Mouse (Mus musculus): ENCODE data around the gene Cnih3.

The Cnih3 gene

DNA sequence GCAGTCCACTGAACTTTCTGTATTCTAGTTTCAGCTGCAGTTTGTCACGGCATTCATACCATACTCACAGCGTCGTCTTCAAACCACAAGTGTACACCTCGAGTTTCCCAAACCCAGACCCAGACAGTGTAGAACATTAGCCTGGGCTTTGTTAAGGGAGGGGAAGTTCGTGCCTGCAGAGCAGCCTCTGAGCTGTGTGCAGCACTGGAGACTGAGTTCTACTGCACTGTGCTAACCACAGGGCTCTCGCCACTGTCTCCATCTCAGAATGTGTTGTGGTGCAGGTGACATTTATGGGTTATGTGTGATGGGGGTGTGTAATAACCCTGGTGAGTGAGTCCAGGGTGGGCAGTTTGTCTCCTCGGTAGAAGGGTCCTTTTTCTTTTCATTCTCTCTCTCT, 104.5 kb downstream of the Cnih3 start:
- no peak for DNase-seq (ENCODE audit: low spot score)

DNA sequence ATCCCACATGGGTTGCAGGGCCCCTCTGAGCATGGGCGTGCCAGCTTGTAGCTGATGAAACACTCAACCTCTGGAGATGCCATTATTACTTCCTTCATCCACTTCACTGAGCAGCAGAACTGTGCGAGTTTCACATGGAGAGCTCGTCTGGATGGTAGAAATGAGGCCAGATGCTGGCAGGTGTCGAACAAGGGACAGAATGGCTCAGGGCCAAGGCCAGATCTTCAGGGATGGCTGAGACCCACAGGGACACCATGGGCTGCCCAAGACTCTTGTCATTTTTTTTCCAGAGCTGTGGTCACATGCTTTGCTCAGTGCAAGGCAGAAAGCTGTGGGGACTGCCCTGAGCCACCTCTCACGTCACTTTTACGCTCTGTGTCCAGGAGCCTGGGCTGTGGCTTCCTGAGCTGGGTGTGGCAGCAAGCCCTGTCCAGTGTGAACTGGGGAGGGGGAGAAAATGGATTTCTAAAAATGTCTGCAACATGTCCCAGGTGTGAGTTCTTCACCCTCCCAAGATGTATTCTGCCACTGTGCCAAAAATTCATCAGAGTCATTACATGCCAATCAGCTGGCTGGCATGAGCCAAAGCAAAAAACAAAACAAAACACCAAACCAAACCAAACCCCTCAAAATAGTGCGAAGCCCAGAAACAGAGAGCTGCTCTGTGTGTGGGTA, 107.1 kb downstream of the Cnih3 start:
- DNase-seq (ENCODE audit: low spot score): no peak

GRCm38 (mm10) chr1:181460283-181460682, 107.9 kb downstream of the Cnih3 start:
- DNase-seq (ENCODE audit: low spot score): no peak

GRCm38 (mm10) chr1:181461484-181461883, 109.1 kb downstream of the Cnih3 start:
- DNase-seq (ENCODE audit: low spot score): no peak

- DNase-seq (ENCODE audit: low spot score): no peak
These were observed 109.8 kb downstream of the Cnih3 start for GRCm38 (mm10) chr1:181462051-181462905.

- no peak for DNase-seq (ENCODE audit: low spot score)
These were observed 110.4 kb downstream of the Cnih3 start for GRCm38 (mm10) chr1:181462906-181463179.

GRCm38 (mm10) chr1:181465027-181465426, 112.6 kb downstream of the Cnih3 start:
- no peak for DNase-seq (ENCODE audit: low spot score)

DNA sequence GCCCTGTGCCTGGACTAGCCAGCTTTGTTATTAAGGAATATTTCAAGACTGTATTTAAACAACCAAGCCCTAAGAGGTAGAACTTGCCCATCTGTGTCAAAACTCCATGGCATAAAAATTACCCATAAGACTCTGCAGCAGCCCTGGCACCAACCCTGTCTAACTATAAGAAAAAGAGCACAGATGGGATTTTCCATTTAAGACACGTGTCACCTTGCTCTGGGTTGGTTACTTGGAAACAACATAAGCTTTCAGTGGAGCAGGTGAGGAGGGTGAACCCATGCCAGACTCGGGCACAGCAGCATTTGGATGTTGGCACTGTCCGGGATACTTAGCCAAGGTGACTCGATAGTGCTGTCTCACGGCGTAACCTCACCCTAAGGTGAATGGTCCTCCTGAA, 113.6 kb downstream of the Cnih3 start:
- no peak for DNase-seq (ENCODE audit: low spot score)

DNA sequence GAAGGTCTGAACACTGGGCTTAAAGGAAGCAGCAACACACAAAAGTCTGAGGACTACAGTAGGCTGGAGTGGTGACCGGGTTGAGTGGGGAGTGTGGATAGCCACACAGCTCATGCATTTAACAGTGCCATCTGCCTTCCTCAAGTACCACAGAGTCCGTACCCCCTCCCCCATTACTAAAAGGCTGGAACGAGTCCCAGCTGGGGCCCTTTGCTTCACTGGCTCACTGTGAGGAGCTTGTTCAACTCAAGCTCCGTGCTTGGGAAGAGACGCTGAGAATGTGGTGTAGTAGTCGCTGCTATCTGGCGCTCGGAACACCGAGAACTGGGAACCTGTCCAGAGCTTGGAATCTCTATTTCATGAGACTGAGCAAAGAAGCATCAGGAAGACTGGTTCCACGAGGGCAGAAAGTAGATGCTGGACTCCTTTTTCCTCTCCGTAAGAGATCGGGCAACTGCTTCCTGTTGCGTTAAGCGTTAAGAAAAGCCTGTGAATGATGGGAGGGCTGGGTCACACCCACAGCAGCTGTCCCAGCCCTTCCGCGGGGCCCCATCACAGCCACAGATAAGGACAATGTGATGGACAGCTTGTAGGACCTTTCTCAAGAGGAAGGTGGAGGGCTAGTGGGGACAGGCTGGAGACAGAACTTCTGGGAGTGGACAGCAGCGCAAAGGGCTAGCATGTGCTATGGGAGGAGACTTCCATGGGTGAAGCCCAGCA, 114.3 kb downstream of the Cnih3 start:
- no peak for DNase-seq (ENCODE audit: low spot score)

- DNase-seq (ENCODE audit: low spot score): no peak
These were observed 114.9 kb downstream of the Cnih3 start for GRCm38 (mm10) chr1:181467321-181467670.

GRCm38 (mm10) chr1:181469415-181469814, 117.0 kb downstream of the Cnih3 start:
- DNase-seq (ENCODE audit: low spot score): no peak

GRCm38 (mm10) chr1:181476141-181476540, 123.7 kb downstream of the Cnih3 start:
- DNase-seq (ENCODE audit: low spot score): no peak

GRCm38 (mm10) chr1:181476557-181476956, 124.1 kb downstream of the Cnih3 start:
- DNase-seq (ENCODE audit: low spot score): no peak

- DNase-seq (ENCODE audit: low spot score): no peak
These were observed 132.3 kb downstream of the Cnih3 start for GRCm38 (mm10) chr1:181484696-181485095.

- DNase-seq (ENCODE audit: low spot score): no peak
These were observed 151.0 kb downstream of the Cnih3 start for GRCm38 (mm10) chr1:181503471-181503870.

GRCm38 (mm10) chr1:181505367-181505766, 152.9 kb downstream of the Cnih3 start:
- DNase-seq (ENCODE audit: low spot score): no peak

All from T-cell, adult 2 months (primary cell).